Mouse (Mus musculus) kidney, adult 2 months (tissue): ENCODE results near the gene Pclaf.

Source experiments
- CTCF ChIP-seq: fragments of 200-500 bp; conservative IDR thresholded peaks from 2 replicates; pipeline ENCODE4 v1.5.1; 2011; ENCODE audit warnings: low read depth, mild to moderate bottlenecking, control low read depth, low read length, moderate library complexity, mixed read lengths; ENCODE audit not compliant: insufficient read depth, insufficient read length
- POLR2A ChIP-seq: fragments of 200-500 bp; IDR thresholded peaks from one replicate; pipeline ENCODE4 v1.6.1; 2011; ENCODE audit warnings: low read depth, low read length, control low read depth

DNA sequence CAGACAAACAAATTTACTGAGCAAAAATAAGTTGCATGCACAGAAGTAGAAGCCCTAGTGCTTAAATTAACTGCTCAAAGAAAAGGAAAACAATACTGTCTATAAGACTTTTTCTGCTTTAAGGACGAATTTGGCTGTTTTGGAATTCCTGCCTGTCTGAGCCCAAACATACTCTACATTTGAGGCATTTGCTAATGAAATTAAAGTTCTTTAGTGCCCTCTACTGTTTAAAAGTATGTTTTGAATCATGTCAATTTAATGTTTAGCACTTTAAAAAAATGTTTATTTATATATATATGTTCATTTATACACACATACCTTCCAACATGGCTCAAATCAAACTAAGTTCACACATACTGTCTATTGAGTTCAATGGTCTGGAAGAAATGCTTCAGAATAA lies 39.8 kb upstream of the Pclaf start:
- TF ChIP-seq CTCF: no peak
- TF ChIP-seq POLR2A: no peak
